Mouse (Mus musculus) monocyte, adult 5-6 weeks (primary cell): ENCODE measurements around the gene Glyat. TPM values are rescaled to one million over a fixed set of nuclear protein-coding genes. Genes with fewer than 3 reads are reported as not detected.

ENCODE experiments used
- ATAC-seq: fragments of 153-309, 156-312 bp; replicated peaks from 2 replicates; pipeline ENCODE4 v1.8.0; 2017; ENCODE audit warnings: mild to moderate bottlenecking; ENCODE audit not compliant: low TSS enrichment, insufficient number of reproducible peaks, severe bottlenecking, poor library complexity, low FRiP score
- total RNA-seq: library from RNA; stranded (forward); fragments of 200-1000, 200-491, 200-594 nt; gene quantifications from 3 replicates; pipeline ENCODE4 v1.2.3, GENCODE M21; 2017

Glyat gene
- total RNA-seq, 1 experiment from 2014 or later, result not detected

- no peak for ATAC-seq
Measured at GRCm38 (mm10) chr19:12670139-12670538, 37.0 kb downstream of the Glyat start, which contains the start of gene Olfr1442. Olfr1442 (plus strand) TSS chr19:12670439.

DNA sequence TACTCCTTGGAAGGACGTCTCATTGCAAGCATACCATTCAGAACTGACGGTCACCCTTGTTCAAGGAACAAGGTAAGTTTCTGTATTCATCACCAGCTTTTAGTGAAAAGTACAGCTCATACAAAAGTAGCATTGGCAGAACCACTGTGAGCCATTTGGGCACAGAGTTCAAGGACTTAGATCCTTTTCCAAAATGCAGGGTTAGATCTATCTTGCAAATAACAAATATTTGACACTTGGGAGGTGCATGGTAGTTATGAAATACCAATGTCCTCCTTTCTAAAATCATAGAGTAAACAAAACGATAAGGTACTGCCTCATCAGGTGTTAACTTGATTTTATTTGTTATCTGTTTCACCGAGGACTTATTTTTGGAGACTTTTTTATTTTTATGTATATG, 37.9 kb downstream of the Glyat start:
- ATAC-seq, result no peak

GRCm38 (mm10) chr19:12677812-12678211, 44.7 kb downstream of the Glyat start, which contains the start of gene Olfr1443:
Olfr1443 (plus strand) TSS chr19:12678112.
- no peak for ATAC-seq

GRCm38 (mm10) chr19:12684638-12685037, 51.5 kb downstream of the Glyat start:
- no peak for ATAC-seq

DNA sequence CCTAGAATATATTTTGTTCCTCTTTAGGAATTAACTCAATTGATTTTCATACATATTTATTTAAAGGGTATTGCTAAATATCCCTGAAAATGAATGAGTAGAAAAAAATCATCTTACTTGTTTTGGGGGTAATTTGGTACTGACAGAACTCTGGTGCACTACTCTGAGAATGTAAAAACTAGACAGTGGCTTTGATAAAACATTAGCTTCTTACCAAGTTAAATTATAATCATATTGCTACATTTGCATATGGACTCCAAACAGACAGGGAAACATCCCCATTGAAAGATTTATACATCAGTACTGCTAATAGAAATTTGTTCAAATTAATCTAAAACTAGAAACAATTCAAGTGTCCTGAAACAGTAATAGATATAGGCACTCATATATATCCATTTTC, 52.1 kb downstream of the Glyat start:
- ATAC-seq, result no peak

- no peak for ATAC-seq
Measured at GRCm38 (mm10) chr19:12695590-12695989, 62.5 kb downstream of the Glyat start, which contains the start of gene Keg1. Keg1 (plus strand) TSS chr19:12695786.

DNA sequence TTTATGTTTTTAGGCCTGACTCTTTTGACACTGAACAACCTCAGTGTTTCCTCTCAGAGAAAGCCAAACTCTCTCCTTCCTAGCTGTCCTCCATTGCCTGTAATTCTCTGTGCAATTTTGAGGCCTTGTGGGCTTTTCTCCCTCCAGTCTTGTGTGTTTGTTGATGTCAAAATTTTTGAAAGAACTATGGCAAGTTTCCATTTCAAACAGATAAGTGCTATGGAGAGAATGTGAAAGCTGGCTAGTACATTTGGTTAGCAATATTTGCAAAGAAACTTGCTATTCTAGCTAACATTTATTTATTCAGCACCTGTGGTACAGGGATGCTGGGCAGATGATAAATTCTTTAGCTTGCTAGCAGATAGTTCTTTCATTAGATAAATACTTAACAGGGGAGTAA, 63.1 kb downstream of the Glyat start:
- no peak for ATAC-seq

Other genes starting within 250 kb of the Glyat start
- not detected in 3 replicates for gene Olfr1440, start 246.0 kb upstream of the Glyat start, total RNA-seq
- not detected in 3 replicates for gene Olfr1441, start 215.9 kb upstream of the Glyat start, total RNA-seq
- not detected in 3 replicates for gene Pfpl, start 205.4 kb upstream of the Glyat start, total RNA-seq
- 282 to 374 TPM (median 353 TPM) in 3 replicates for gene Mpeg1, start 172.5 kb upstream of the Glyat start, total RNA-seq
- gene Dtx4, start 131.9 kb upstream of the Glyat start, total RNA-seq, result 2.6 to 4.2 TPM (median 2.7 TPM) in 3 replicates
- gene Fam111a, start 87.6 kb upstream of the Glyat start, total RNA-seq, result 148 to 161 TPM (median 159 TPM) in 3 replicates
- not detected in 3 replicates for gene Gm4952, start 33.3 kb upstream of the Glyat start, total RNA-seq
- gene Olfr1442, start 37.1 kb downstream of the Glyat start, total RNA-seq, result not detected in 3 replicates
- not detected in 3 replicates for gene Olfr1443, start 44.8 kb downstream of the Glyat start, total RNA-seq
- not detected in 3 replicates for gene Keg1, start 62.5 kb downstream of the Glyat start, total RNA-seq
- 2.2 to 4.7 TPM (median 3.5 TPM) in 3 replicates for gene Cntf, start 132.3 kb downstream of the Glyat start, total RNA-seq
- gene Zfp91, start 162.8 kb downstream of the Glyat start, total RNA-seq, result 101 to 112 TPM (median 106 TPM) in 3 replicates
- gene Lpxn, start 162.9 kb downstream of the Glyat start, total RNA-seq, result 25.8 to 41.6 TPM (median 26.1 TPM) in 3 replicates
- 1.4 to 4.1 TPM in 2 of 3 replicates, not detected in the other for gene Gm5244, start 213.4 kb downstream of the Glyat start, total RNA-seq
- gene Olfr1444, start 224.0 kb downstream of the Glyat start, total RNA-seq, result not detected in 3 replicates